Mouse (Mus musculus) liver, embryonic 12.5 days (tissue): ENCODE data around the gene Tmem161a. TPM values are rescaled to one million over a fixed set of nuclear protein-coding genes. Genes with fewer than 3 reads are reported as not detected.

ENCODE experiments used
- ATAC-seq: fragments of 200-750 bp; cut with Nextera tagmentation; 2 replicates; pipeline ENCODE4 v1.8.0; 2017; ENCODE audit warnings: moderate number of reproducible peaks, mild to moderate bottlenecking, moderate library complexity
- H3K27ac ChIP-seq: fragments of 300-500 bp; sonication (generic); 2 replicates; pipeline ENCODE4 v1.5.1; 2016; ENCODE audit warnings: mild to moderate bottlenecking
- H3K27me3 ChIP-seq: fragments of 300-500 bp; sonication (generic); replicated peaks from 2 replicates; pipeline ENCODE4 v1.6.1; 2016; ENCODE audit warnings: mild to moderate bottlenecking, moderate library complexity
- H3K36me3 ChIP-seq: fragments of 300-500 bp; sonication (generic); 2 replicates; pipeline ENCODE4 v1.6.1; 2016; ENCODE audit warnings: mild to moderate bottlenecking, moderate library complexity
- H3K4me1 ChIP-seq: fragments of 300-500 bp; sonication (generic); 2 replicates; pipeline ENCODE4 v1.6.1; 2016
- H3K4me2 ChIP-seq: fragments of 300-500 bp; sonication (generic); 2 replicates; pipeline ENCODE4 v1.6.1; 2016; ENCODE audit warnings: mild to moderate bottlenecking, moderate library complexity
- H3K4me3 ChIP-seq: fragments of 300-500 bp; sonication (generic); 2 replicates; pipeline ENCODE4 v1.5.1; 2016; ENCODE audit warnings: mild to moderate bottlenecking, moderate library complexity
- H3K9ac ChIP-seq: fragments of 300-500 bp; sonication (generic); 2 replicates; pipeline ENCODE4 v1.6.1; 2016; ENCODE audit warnings: mild to moderate bottlenecking, moderate library complexity
- H3K9me3 ChIP-seq: fragments of 300-500 bp; sonication (generic); replicated peaks from 2 replicates; pipeline ENCODE4 v1.6.1; 2016; ENCODE audit warnings: mild to moderate bottlenecking, moderate library complexity
- WGBS: fragments of 180-500 bp; shearing (Covaris S2); methylation state at CpG from one replicate; pipeline ENCODE4 v1.1.7; 2016; ENCODE audit not compliant: insufficient replicate concordance; 5-methylcytosine and 5-hydroxymethylcytosine counted together
- polyA plus RNA-seq: library from polyadenylated mRNA; unstranded; fragments of >200 nt; fragmentation: Nextera tagmentation; extraction: Ambion mirVana; gene quantifications from 2 replicates; pipeline ENCODE4 v1.2.1, GENCODE M21; 2016

Gene Tmem161a
- 37.7 and 39.4 TPM in 2 replicates for polyA plus RNA-seq

GRCm38 (mm10) chr8:70172043-70172681 lies at the start of gene Tmem161a:
Gene Tmem161a, plus strand, starts transcription at chr8:70172356.
- peak within 1 kb of the TSS; percentile 74 for H3K4me2 ChIP-seq
- H3K9me3 ChIP-seq = no peaks in the 10 kb centered on the region
- H3K4me1 ChIP-seq = peaks cover 48% of the 10 kb centered on the region
- H3K36me3 ChIP-seq = peaks cover 21% of the 10 kb centered on the region
- peak within 1 kb of the TSS; percentile 78 for H3K27ac ChIP-seq
- peak within 1 kb of the TSS; percentile 81 for H3K9ac ChIP-seq
- 2% methylated on average over 27 of the region's 27 CpGs for WGBS
- peak within 1 kb of the TSS; percentile 71 for H3K4me3 ChIP-seq
- peak; percentile 94 for ATAC-seq
- peaks cover 4% of the 10 kb centered on the region; the same call in 1 of the 2 replicates for H3K27me3 ChIP-seq

- Histone ChIP-seq H3K27ac (no peak overlapping the region), H3K27me3 (peaks cover 80% of the 10 kb centered on the region), H3K9ac (no peak overlapping the region), H3K4me3 (no peak overlapping the region), H3K9me3 (no peaks in the 10 kb centered on the region), H3K36me3 (no peaks in the 10 kb centered on the region), H3K4me1 (0 out of 2 replicates have a peak, but pooled peaks cover 4% of the 10 kb centered on the region), H3K4me2 (no peak overlapping the region)
- ATAC-seq = 0 out of 2 replicates have a peak, but pooled peaks have one; percentile 35
- 46% methylated on average over 2 of the region's 2 CpGs for WGBS
Measured at GRCm38 (mm10) chr8:70122863-70123262, 49.3 kb upstream of the Tmem161a start.

- Histone ChIP-seq H3K9me3 (no peaks in the 10 kb centered on the region), H3K36me3 (no peaks in the 10 kb centered on the region), H3K4me2 (no peak overlapping the region), H3K27ac (no peak overlapping the region), H3K4me3 (no peak overlapping the region), H3K9ac (no peak overlapping the region), H3K4me1 (peaks cover 9% of the 10 kb centered on the region), H3K27me3 (peaks cover 59% of the 10 kb centered on the region)
- ATAC-seq = no peak
- WGBS = 46% methylated on average over 8 of the region's 8 CpGs
Measured at GRCm38 (mm10) chr8:70124992-70125391, 47.2 kb upstream of the Tmem161a start.

GRCm38 (mm10) chr8:70128435-70128834 lies 43.7 kb upstream of the Tmem161a start:
- no peak overlapping the region for H3K9ac ChIP-seq
- no peak overlapping the region for H3K4me2 ChIP-seq
- no peak overlapping the region for H3K27ac ChIP-seq
- no peak overlapping the region for H3K4me3 ChIP-seq
- no peaks in the 10 kb centered on the region for H3K9me3 ChIP-seq
- WGBS = 60% methylated on average over 3 of the region's 3 CpGs
- H3K36me3 ChIP-seq = peaks cover 13% of the 10 kb centered on the region
- ATAC-seq = no peak
- H3K27me3 ChIP-seq = peaks cover 27% of the 10 kb centered on the region
- peaks cover 30% of the 10 kb centered on the region for H3K4me1 ChIP-seq

- no peak overlapping the region for H3K27ac ChIP-seq
Measured at GRCm38 (mm10) chr8:70129309-70129952, 42.7 kb upstream of the Tmem161a start.

GRCm38 (mm10) chr8:70130066-70130465 lies 42.1 kb upstream of the Tmem161a start:
- Histone ChIP-seq H3K27me3 (peaks cover 10% of the 10 kb centered on the region), H3K4me3 (no peak overlapping the region), H3K4me2 (no peak overlapping the region), H3K9me3 (no peaks in the 10 kb centered on the region), H3K4me1 (peaks cover 47% of the 10 kb centered on the region), H3K9ac (no peak overlapping the region), H3K27ac (no peak overlapping the region), H3K36me3 (peaks cover 29% of the 10 kb centered on the region)
- ATAC-seq = no peak
- 72% methylated on average over 3 of the region's 3 CpGs for WGBS

More at GRCm38 (mm10) chr8:70129309-70129952, 42.7 kb upstream of the Tmem161a start:
- H3K4me3 ChIP-seq = no peak overlapping the region
- H3K36me3 ChIP-seq = peaks cover 23% of the 10 kb centered on the region
- peaks cover 17% of the 10 kb centered on the region for H3K27me3 ChIP-seq
- H3K4me1 ChIP-seq = peaks cover 40% of the 10 kb centered on the region
- H3K9me3 ChIP-seq = no peaks in the 10 kb centered on the region
- no peak overlapping the region for H3K9ac ChIP-seq
- 66% methylated on average over 9 of the region's 9 CpGs for WGBS
- no peak for ATAC-seq
- H3K4me2 ChIP-seq = no peak overlapping the region

- H3K4me2 ChIP-seq = peak within 1 kb of the TSS; percentile 79
- peaks cover 42% of the 10 kb centered on the region for H3K36me3 ChIP-seq
- no peaks in the 10 kb centered on the region for H3K27me3 ChIP-seq
- H3K9me3 ChIP-seq = no peaks in the 10 kb centered on the region
- peak within 1 kb of the TSS; percentile 77 for H3K9ac ChIP-seq
- under 1% methylated on average over 37 of the region's 37 CpGs for WGBS
- H3K4me3 ChIP-seq = peak within 1 kb of the TSS; percentile 77
- peaks cover 48% of the 10 kb centered on the region for H3K4me1 ChIP-seq
- H3K27ac ChIP-seq = peak within 1 kb of the TSS; percentile 65
- peak; percentile 85 for ATAC-seq
Measured at GRCm38 (mm10) chr8:70131166-70131883, 40.8 kb upstream of the Tmem161a start, which contains the start of gene Nr2c2ap. Gene Nr2c2ap, plus strand, starts transcription at chr8:70131333.

GRCm38 (mm10) chr8:70134086-70134485 lies 38.1 kb upstream of the Tmem161a start:
- WGBS = 81% methylated on average over 5 of the region's 5 CpGs
- Histone ChIP-seq H3K4me3 (no peak overlapping the region), H3K4me1 (peaks cover 59% of the 10 kb centered on the region), H3K27me3 (no peaks in the 10 kb centered on the region), H3K4me2 (no peak overlapping the region), H3K36me3 (peaks cover 57% of the 10 kb centered on the region), H3K9me3 (no peaks in the 10 kb centered on the region), H3K9ac (no peak overlapping the region), H3K27ac (0 out of 2 replicates have a peak overlapping the region, but pooled peaks have one; percentile 0)
- no peak for ATAC-seq

GRCm38 (mm10) chr8:70134931-70135330 lies 37.2 kb upstream of the Tmem161a start:
- peaks cover 55% of the 10 kb centered on the region for H3K4me1 ChIP-seq
- 76% methylated on average over 9 of the region's 9 CpGs for WGBS
- H3K9ac ChIP-seq = no peak overlapping the region
- no peak overlapping the region; the same call in 1 of the 2 replicates for H3K27ac ChIP-seq
- H3K9me3 ChIP-seq = no peaks in the 10 kb centered on the region
- no peak overlapping the region for H3K4me3 ChIP-seq
- no peak for ATAC-seq
- no peak overlapping the region for H3K4me2 ChIP-seq
- no peaks in the 10 kb centered on the region for H3K27me3 ChIP-seq
- peaks cover 57% of the 10 kb centered on the region for H3K36me3 ChIP-seq

GRCm38 (mm10) chr8:70136591-70136990 lies 35.6 kb upstream of the Tmem161a start:
- Histone ChIP-seq H3K4me3 (no peak overlapping the region), H3K4me1 (peaks cover 61% of the 10 kb centered on the region), H3K9ac (no peak overlapping the region), H3K4me2 (no peak overlapping the region), H3K9me3 (no peaks in the 10 kb centered on the region), H3K27ac (no peak overlapping the region), H3K36me3 (peaks cover 57% of the 10 kb centered on the region), H3K27me3 (no peaks in the 10 kb centered on the region)
- WGBS = 70% methylated on average over 4 of the region's 4 CpGs
- ATAC-seq = no peak

GRCm38 (mm10) chr8:70137890-70138289 lies 34.3 kb upstream of the Tmem161a start:
- Histone ChIP-seq H3K4me1 (peaks cover 48% of the 10 kb centered on the region), H3K4me2 (peak overlapping the region; percentile 81), H3K9me3 (no peaks in the 10 kb centered on the region), H3K9ac (peak overlapping the region; percentile 78), H3K36me3 (peaks cover 62% of the 10 kb centered on the region), H3K27ac (peak overlapping the region; percentile 85), H3K4me3 (peak overlapping the region; percentile 84), H3K27me3 (no peaks in the 10 kb centered on the region)
- WGBS = 58% methylated on average over 4 of the region's 4 CpGs
- no peak for ATAC-seq
